Mouse (Mus musculus): ENCODE results near the gene Spock2. TPM values are rescaled to one million over a fixed set of nuclear protein-coding genes. Genes with fewer than 3 reads are reported as not detected.
"Not testable (repeated sequence)": the region's sequence is repeated elsewhere in the genome, so short reads cannot be mapped to it uniquely, and the experiment has no call there.

Spock2 gene
- polyA plus RNA-seq, 1 experiment from 2014 or later, result 23.5 TPM

GRCm38 (mm10) chr10:60148087-60148486 lies 42.1 kb downstream of the Spock2 start:
- Histone ChIP-seq H3K4me2 (ENCODE audit: low read length) (no peak overlapping the region), H3K4me1 (ENCODE audit: control insufficient read depth, insufficient read depth, low read length) (no peaks in the 10 kb centered on the region), H3K27me3 (replicated peaks; ENCODE audit: control insufficient read depth, insufficient read depth, low read length) (no peaks in the 10 kb centered on the region), H3K27ac (ENCODE audit: low read depth, low read length) (no peak overlapping the region), H3K36me3 (ENCODE audit: control insufficient read depth, insufficient read depth, low read length) (no peaks in the 10 kb centered on the region), H3K4me3 (ENCODE audit: low read depth, low read length) (no peak overlapping the region), H3K9me3 (replicated peaks; ENCODE audit: control insufficient read depth, low read length) (no peaks in the 10 kb centered on the region), H3K9ac (ENCODE audit: low read length) (no peak overlapping the region)
- peak; percentile 88 for DNase-seq (ENCODE audit: low spot score)
- WGBS, result 2% methylated on average over 5 of the region's 5 CpGs
- ATAC-seq, result peak; percentile 77; the same call in 1 of the 2 replicates

- DNase-seq (ENCODE audit: low spot score) (no peak), ATAC-seq (no peak)
- Histone ChIP-seq H3K27me3 (replicated peaks; ENCODE audit: control insufficient read depth, insufficient read depth, low read length) (no peaks in the 10 kb centered on the region), H3K4me3 (ENCODE audit: low read depth, low read length) (no peak overlapping the region), H3K4me2 (ENCODE audit: low read length) (no peak overlapping the region), H3K9ac (ENCODE audit: low read length) (no peak overlapping the region), H3K36me3 (ENCODE audit: control insufficient read depth, insufficient read depth, low read length) (no peaks in the 10 kb centered on the region), H3K4me1 (ENCODE audit: control insufficient read depth, insufficient read depth, low read length) (no peaks in the 10 kb centered on the region), H3K27ac (ENCODE audit: low read depth, low read length) (no peak overlapping the region), H3K9me3 (replicated peaks; ENCODE audit: control insufficient read depth, low read length) (no peaks in the 10 kb centered on the region)
- WGBS, result 68% methylated on average over 6 of the region's 6 CpGs
Observed at GRCm38 (mm10) chr10:60151107-60151663, 45.2 kb downstream of the Spock2 start.

- Histone ChIP-seq H3K9me3 (replicated peaks; ENCODE audit: control insufficient read depth, low read length) (no peaks in the 10 kb centered on the region), H3K4me3 (ENCODE audit: low read depth, low read length) (no peak overlapping the region), H3K27ac (ENCODE audit: low read depth, low read length) (no peak overlapping the region), H3K4me1 (ENCODE audit: control insufficient read depth, insufficient read depth, low read length) (no peaks in the 10 kb centered on the region), H3K4me2 (ENCODE audit: low read length) (no peak overlapping the region), H3K27me3 (replicated peaks; ENCODE audit: control insufficient read depth, insufficient read depth, low read length) (no peaks in the 10 kb centered on the region), H3K36me3 (ENCODE audit: control insufficient read depth, insufficient read depth, low read length) (no peaks in the 10 kb centered on the region), H3K9ac (ENCODE audit: low read length) (no peak overlapping the region)
- ATAC-seq (no peak), DNase-seq (ENCODE audit: low spot score) (no peak)
Observed at GRCm38 (mm10) chr10:60156016-60156415, 50.0 kb downstream of the Spock2 start.

- H3K9ac ChIP-seq (ENCODE audit: low read length), result no peak overlapping the region
- H3K4me3 ChIP-seq (ENCODE audit: low read depth, low read length), result no peak overlapping the region
- DNase-seq (ENCODE audit: low spot score), result no peak
- H3K27ac ChIP-seq (ENCODE audit: low read depth, low read length), result no peak overlapping the region
- no peak for ATAC-seq
- no peaks in the 10 kb centered on the region for H3K4me1 ChIP-seq (ENCODE audit: control insufficient read depth, insufficient read depth, low read length)
- WGBS, result 91% methylated on average over 3 of the region's 3 CpGs
- no peaks in the 10 kb centered on the region for H3K27me3 ChIP-seq (replicated peaks; ENCODE audit: control insufficient read depth, insufficient read depth, low read length)
- H3K9me3 ChIP-seq (replicated peaks; ENCODE audit: control insufficient read depth, low read length), result no peaks in the 10 kb centered on the region
- no peak overlapping the region for H3K4me2 ChIP-seq (ENCODE audit: low read length)
- H3K36me3 ChIP-seq (ENCODE audit: control insufficient read depth, insufficient read depth, low read length), result no peaks in the 10 kb centered on the region
Observed at GRCm38 (mm10) chr10:60158144-60158543, 52.1 kb downstream of the Spock2 start.

GRCm38 (mm10) chr10:60161397-60161796 lies 55.4 kb downstream of the Spock2 start:
- not testable (repeated sequence) for H3K27me3 ChIP-seq (replicated peaks; ENCODE audit: control insufficient read depth, insufficient read depth, low read length); H3K4me3 ChIP-seq (ENCODE audit: low read depth, low read length); H3K27ac ChIP-seq (ENCODE audit: low read depth, low read length); H3K9ac ChIP-seq (ENCODE audit: low read length); H3K9me3 ChIP-seq (replicated peaks; ENCODE audit: control insufficient read depth, low read length); H3K36me3 ChIP-seq (ENCODE audit: control insufficient read depth, insufficient read depth, low read length); H3K4me1 ChIP-seq (ENCODE audit: control insufficient read depth, insufficient read depth, low read length); DNase-seq (ENCODE audit: low spot score); H3K4me2 ChIP-seq (ENCODE audit: low read length); ATAC-seq
- WGBS, result 72% methylated on average over 3 of the region's 3 CpGs

GRCm38 (mm10) chr10:60162184-60162972 lies 56.4 kb downstream of the Spock2 start:
- H3K36me3 ChIP-seq (ENCODE audit: control insufficient read depth, insufficient read depth, low read length); H3K9me3 ChIP-seq (replicated peaks; ENCODE audit: control insufficient read depth, low read length); H3K27me3 ChIP-seq (replicated peaks; ENCODE audit: control insufficient read depth, insufficient read depth, low read length); H3K4me3 ChIP-seq (ENCODE audit: low read depth, low read length); H3K9ac ChIP-seq (ENCODE audit: low read length); DNase-seq (ENCODE audit: low spot score); H3K27ac ChIP-seq (ENCODE audit: low read depth, low read length); ATAC-seq; H3K4me1 ChIP-seq (ENCODE audit: control insufficient read depth, insufficient read depth, low read length); H3K4me2 ChIP-seq (ENCODE audit: low read length): not testable (repeated sequence)
- WGBS, result 86% methylated on average over 8 of the region's 8 CpGs

- H3K36me3 ChIP-seq (ENCODE audit: control insufficient read depth, insufficient read depth, low read length), result no peaks in the 10 kb centered on the region
- DNase-seq (ENCODE audit: low spot score) (no peak), ATAC-seq (no peak)
- no peaks in the 10 kb centered on the region for H3K9me3 ChIP-seq (replicated peaks; ENCODE audit: control insufficient read depth, low read length)
- H3K4me3 ChIP-seq (ENCODE audit: low read depth, low read length), result no peak overlapping the region
- 96% methylated on average over 6 of the region's 6 CpGs for WGBS
- no peak overlapping the region for H3K27ac ChIP-seq (ENCODE audit: low read depth, low read length)
- H3K4me2 ChIP-seq (ENCODE audit: low read length), result no peak overlapping the region
- no peaks in the 10 kb centered on the region for H3K27me3 ChIP-seq (replicated peaks; ENCODE audit: control insufficient read depth, insufficient read depth, low read length)
- H3K4me1 ChIP-seq (ENCODE audit: control insufficient read depth, insufficient read depth, low read length), result no peaks in the 10 kb centered on the region
- no peak overlapping the region for H3K9ac ChIP-seq (ENCODE audit: low read length)
Observed at GRCm38 (mm10) chr10:60162973-60163255, 56.9 kb downstream of the Spock2 start.

GRCm38 (mm10) chr10:60164869-60165268 lies 58.9 kb downstream of the Spock2 start:
- WGBS, result 76% methylated on average over 1 of the region's 1 CpGs
- no peak for DNase-seq (ENCODE audit: low spot score)
- H3K36me3 ChIP-seq (ENCODE audit: control insufficient read depth, insufficient read depth, low read length), result no peaks in the 10 kb centered on the region
- H3K4me1 ChIP-seq (ENCODE audit: control insufficient read depth, insufficient read depth, low read length), result no peaks in the 10 kb centered on the region
- no peak overlapping the region for H3K27ac ChIP-seq (ENCODE audit: low read depth, low read length)
- no peak overlapping the region for H3K4me3 ChIP-seq (ENCODE audit: low read depth, low read length)
- ATAC-seq, result no peak
- H3K27me3 ChIP-seq (replicated peaks; ENCODE audit: control insufficient read depth, insufficient read depth, low read length), result no peaks in the 10 kb centered on the region
- no peaks in the 10 kb centered on the region for H3K9me3 ChIP-seq (replicated peaks; ENCODE audit: control insufficient read depth, low read length)
- no peak overlapping the region for H3K9ac ChIP-seq (ENCODE audit: low read length)
- no peak overlapping the region for H3K4me2 ChIP-seq (ENCODE audit: low read length)

GRCm38 (mm10) chr10:60166068-60166467 lies 60.0 kb downstream of the Spock2 start:
- no peak overlapping the region for H3K9ac ChIP-seq (ENCODE audit: low read length)
- no peaks in the 10 kb centered on the region for H3K27me3 ChIP-seq (replicated peaks; ENCODE audit: control insufficient read depth, insufficient read depth, low read length)
- ATAC-seq, result no peak
- H3K4me2 ChIP-seq (ENCODE audit: low read length), result no peak overlapping the region
- DNase-seq (ENCODE audit: low spot score), result no peak
- no peaks in the 10 kb centered on the region for H3K36me3 ChIP-seq (ENCODE audit: control insufficient read depth, insufficient read depth, low read length)
- no peak overlapping the region for H3K27ac ChIP-seq (ENCODE audit: low read depth, low read length)
- no peaks in the 10 kb centered on the region for H3K9me3 ChIP-seq (replicated peaks; ENCODE audit: control insufficient read depth, low read length)
- 10% methylated on average over 3 of the region's 3 CpGs for WGBS
- H3K4me1 ChIP-seq (ENCODE audit: control insufficient read depth, insufficient read depth, low read length), result no peaks in the 10 kb centered on the region
- no peak overlapping the region for H3K4me3 ChIP-seq (ENCODE audit: low read depth, low read length)
